Mouse (Mus musculus): ENCODE measurements around the gene Zfp1. TPM values are rescaled to one million over a fixed set of nuclear protein-coding genes. Genes with fewer than 3 reads are reported as not detected.
"Not testable (repeated sequence)": the region's sequence is repeated elsewhere in the genome, so short reads cannot be mapped to it uniquely, and the experiment has no call there.

Zfp1 gene
- polyA plus RNA-seq, 1 experiment from 2014 or later: 29.6 TPM

DNA sequence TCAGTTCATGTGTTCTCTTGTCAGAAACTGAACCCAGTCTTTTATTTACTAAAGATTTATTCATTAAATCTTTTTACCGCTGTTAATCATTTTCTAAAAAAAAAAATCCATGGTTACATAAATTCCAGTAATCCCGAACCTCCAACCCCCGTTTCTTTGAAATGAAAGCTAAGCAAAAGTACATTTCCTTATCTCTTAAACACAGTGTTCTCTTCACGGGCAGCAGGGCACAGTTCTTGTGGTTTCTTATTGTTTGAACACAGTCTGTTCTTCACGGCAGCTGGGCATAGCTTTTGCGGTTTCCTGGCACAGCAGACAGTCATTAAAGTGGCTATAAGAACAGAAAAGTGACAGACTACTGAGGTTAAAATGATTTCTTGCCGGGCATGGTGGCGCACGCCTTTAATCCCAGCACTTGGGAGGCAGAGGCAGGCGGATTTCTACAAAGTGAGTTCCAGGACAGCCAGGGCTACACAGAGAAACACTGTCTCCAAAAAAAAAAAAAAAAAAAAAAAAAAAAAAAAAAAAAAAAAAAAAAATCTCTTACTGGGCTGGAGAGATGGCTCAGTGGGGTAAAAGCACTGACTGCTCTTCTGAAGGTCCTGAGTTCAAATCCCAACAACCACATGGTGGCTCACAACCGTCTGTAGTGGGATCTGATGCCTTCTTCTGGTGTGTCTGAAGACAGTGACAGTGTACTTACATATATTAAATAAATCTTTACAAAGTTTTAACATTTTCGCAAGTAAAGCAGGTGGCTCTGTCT lies 1.3 kb downstream of the Zfp1 start:
- ATAC-seq (ENCODE audit: insufficient number of reproducible peaks, insufficient read depth, low FRiP score, low TSS enrichment, low read depth); H3K36me3 ChIP-seq; H3K27me3 ChIP-seq; H3K9me3 ChIP-seq: not testable (repeated sequence)
- Histone ChIP-seq H3K4me1 (peaks cover 24% of the 10 kb centered on the region), H3K4me3 (peak overlapping the region; percentile 82), H3K9ac (peak overlapping the region; percentile 90; the same call in 1 of the 2 replicates), H3K4me2 (peak overlapping the region; percentile 67), H3K27ac (peak overlapping the region; percentile 96; the same call in 1 of the 2 replicates)
- WGBS: 64% methylated on average over 12 of the region's 12 CpGs

DNA sequence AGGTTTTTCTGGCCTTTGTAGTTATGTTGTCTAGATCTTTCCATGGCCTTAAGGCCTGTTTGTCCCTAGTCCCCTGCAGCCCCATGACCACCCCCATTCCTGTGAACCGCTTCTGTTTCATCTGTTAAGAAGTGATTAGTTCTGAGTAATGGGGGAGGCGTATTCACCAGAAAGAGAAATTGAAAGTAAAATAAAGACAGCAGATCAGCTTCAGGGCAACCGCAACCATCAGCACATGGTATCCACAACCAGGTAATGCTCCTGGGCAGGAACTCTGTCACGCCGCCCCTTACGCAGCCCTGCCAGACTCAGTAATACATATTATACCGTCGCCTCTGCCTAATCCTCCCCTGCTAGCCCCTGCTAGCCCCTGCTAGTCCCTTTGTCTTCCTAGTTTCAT lies 2.5 kb downstream of the Zfp1 start:
- Histone ChIP-seq H3K27me3 (no peaks in the 10 kb centered on the region), H3K4me2 (no peak overlapping the region), H3K9me3 (no peaks in the 10 kb centered on the region), H3K36me3 (no peaks in the 10 kb centered on the region), H3K4me1 (peaks cover 24% of the 10 kb centered on the region), H3K4me3 (no peak overlapping the region), H3K9ac (no peak overlapping the region), H3K27ac (no peak overlapping the region)
- no peak for ATAC-seq (ENCODE audit: insufficient number of reproducible peaks, insufficient read depth, low FRiP score, low TSS enrichment, low read depth)
- 97% methylated on average over 8 of the region's 8 CpGs for WGBS

DNA sequence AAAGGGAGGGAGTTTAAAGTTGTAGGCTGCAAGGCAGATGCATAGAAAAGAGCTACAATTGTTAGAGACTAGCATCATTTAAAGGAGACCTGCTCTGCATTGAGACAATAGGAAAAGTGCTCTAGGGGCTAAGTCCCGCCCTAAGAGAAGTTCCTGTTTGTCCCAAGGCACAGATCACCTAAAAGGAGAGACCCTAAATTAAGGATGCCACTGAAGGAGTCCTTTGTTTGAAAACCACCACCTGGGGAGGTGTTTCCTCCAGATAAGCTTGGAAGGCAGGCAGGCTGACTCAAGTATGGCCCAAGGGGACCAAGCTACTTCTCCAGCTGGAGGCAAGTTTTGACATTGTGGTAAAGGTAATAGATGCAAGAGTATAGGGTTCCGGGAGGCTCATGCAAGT lies 5.6 kb downstream of the Zfp1 start:
- Histone ChIP-seq H3K36me3 (0 out of 2 replicates have a peak, but pooled peaks cover 6% of the 10 kb centered on the region), H3K9me3 (no peaks in the 10 kb centered on the region), H3K9ac (no peak overlapping the region), H3K4me1 (peaks cover 16% of the 10 kb centered on the region), H3K4me3 (no peak overlapping the region), H3K4me2 (no peak overlapping the region), H3K27me3 (no peaks in the 10 kb centered on the region), H3K27ac (0 out of 2 replicates have a peak overlapping the region, but pooled peaks have one; percentile 13)
- ATAC-seq (ENCODE audit: insufficient number of reproducible peaks, insufficient read depth, low FRiP score, low TSS enrichment, low read depth): no peak
- WGBS: 39% methylated on average over 2 of the region's 2 CpGs

DNA sequence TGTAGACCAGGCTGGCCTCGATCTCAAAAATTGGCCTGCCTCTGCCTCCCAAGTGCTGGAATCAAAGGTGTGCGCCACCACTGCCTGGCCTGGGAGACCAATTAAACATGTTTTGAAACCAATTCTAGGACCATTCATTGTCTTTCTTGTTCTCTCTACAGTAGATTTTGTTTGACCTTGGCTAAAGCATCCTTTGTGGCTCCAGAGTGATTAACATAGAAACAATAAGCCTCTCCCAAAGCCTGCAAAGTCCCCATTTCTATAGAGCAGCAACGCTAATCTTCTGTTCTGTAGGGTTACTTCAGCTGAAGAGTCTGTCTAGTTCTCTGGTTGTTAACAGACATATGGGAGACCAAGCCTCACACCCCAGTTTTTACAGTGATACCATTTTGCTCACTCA lies 7.5 kb downstream of the Zfp1 start:
- H3K4me1 ChIP-seq: peaks cover 14% of the 10 kb centered on the region
- 91% methylated on average over 3 of the region's 3 CpGs for WGBS
- H3K36me3 ChIP-seq: peaks cover 10% of the 10 kb centered on the region; the same call in 1 of the 2 replicates
- H3K27ac ChIP-seq: no peak overlapping the region
- H3K4me2 ChIP-seq: no peak overlapping the region
- H3K9ac ChIP-seq: no peak overlapping the region
- H3K9me3 ChIP-seq: no peaks in the 10 kb centered on the region
- no peak overlapping the region for H3K4me3 ChIP-seq
- no peak for ATAC-seq (ENCODE audit: insufficient number of reproducible peaks, insufficient read depth, low FRiP score, low TSS enrichment, low read depth)
- H3K27me3 ChIP-seq: no peaks in the 10 kb centered on the region

DNA sequence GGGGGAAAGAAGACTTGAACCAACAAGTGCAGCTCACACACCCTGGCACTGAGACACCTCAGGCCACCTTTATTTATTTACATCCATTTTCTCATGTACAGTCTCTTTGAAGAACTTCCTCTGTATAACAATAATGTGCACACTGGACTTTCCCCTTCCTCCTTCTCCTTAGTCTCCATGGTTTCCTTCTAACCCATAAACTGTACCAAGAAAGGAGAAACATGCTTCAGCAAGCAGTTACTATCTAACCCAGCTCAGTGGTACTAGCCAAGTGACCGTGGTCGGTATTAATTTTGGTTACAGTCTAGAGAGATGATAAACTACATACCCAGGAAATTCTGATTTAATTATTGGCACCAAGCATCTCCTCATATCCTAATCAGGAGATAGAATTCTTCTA lies 10.3 kb downstream of the Zfp1 start:
- Histone ChIP-seq H3K9me3 (no peaks in the 10 kb centered on the region), H3K27ac (no peak overlapping the region), H3K4me2 (no peak overlapping the region), H3K36me3 (peaks cover 10% of the 10 kb centered on the region; the same call in 1 of the 2 replicates), H3K9ac (no peak overlapping the region), H3K27me3 (no peaks in the 10 kb centered on the region), H3K4me1 (peaks cover 6% of the 10 kb centered on the region), H3K4me3 (no peak overlapping the region)
- ATAC-seq (ENCODE audit: insufficient number of reproducible peaks, insufficient read depth, low FRiP score, low TSS enrichment, low read depth): no peak
- WGBS: 96% methylated on average over 2 of the region's 2 CpGs

DNA sequence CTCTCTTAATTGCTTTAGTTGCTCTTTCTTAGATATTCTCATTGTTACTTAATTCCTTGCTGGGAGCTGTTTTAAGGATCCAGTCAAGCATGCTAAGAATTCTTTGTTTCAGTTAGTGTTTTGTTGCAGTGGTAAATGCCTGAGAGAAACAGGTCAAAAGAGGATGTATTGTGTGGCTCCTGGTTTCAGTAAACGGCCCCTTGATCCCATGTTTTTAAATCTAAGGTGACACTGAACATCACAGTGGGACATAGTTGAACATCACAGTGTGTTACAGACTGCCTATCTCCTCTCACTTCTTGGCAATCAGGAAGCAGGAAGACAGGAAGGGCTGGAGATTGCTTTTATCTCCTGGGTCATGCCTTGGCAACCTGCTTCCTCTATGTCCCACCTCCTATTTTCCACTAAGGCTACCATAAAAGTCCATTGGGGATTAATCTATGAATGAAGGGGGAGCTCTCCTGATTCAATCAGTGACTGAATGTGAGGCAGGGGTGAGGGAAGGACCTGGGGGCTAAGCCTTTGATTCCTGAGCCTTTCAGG lies 14.2 kb downstream of the Zfp1 start:
- H3K27ac ChIP-seq: no peak overlapping the region
- H3K9me3 ChIP-seq: no peaks in the 10 kb centered on the region
- H3K36me3 ChIP-seq: peaks cover 31% of the 10 kb centered on the region
- H3K4me1 ChIP-seq: no peaks in the 10 kb centered on the region
- no peaks in the 10 kb centered on the region for H3K27me3 ChIP-seq
- 37% methylated on average over 1 of the region's 1 CpGs for WGBS
- no peak overlapping the region for H3K4me3 ChIP-seq
- no peak for ATAC-seq (ENCODE audit: insufficient number of reproducible peaks, insufficient read depth, low FRiP score, low TSS enrichment, low read depth)
- no peak overlapping the region for H3K9ac ChIP-seq
- no peak overlapping the region for H3K4me2 ChIP-seq

DNA sequence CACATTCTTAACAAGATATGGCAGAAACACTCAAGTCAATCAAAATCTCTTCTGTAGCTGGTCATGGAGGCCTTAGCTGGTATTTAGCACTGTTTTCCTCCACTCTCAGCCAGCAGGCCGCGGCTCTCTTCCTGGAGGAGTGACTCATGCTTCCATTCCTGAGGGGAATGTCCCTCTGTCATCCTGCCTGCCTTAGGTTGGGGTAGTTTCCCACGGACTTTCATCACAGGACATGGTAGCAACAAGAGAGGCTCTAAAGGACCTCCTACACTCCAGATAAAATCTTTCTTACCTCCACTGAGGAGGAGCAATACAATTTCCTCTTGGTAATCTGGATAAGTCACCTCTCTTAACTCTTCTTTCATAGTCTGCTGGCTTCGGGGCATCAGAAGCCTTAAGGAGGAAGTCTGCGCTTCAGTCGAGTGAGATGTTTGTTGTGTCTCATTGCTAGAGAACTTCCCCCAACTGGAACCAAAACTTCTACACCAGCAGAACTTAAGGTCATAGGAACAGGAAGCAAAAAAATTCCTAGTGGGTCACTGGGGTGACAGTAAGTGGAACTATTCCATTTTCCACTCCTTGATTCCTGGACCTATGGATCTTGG lies 15.7 kb downstream of the Zfp1 start:
- 87% methylated on average over 6 of the region's 6 CpGs for WGBS
- no peaks in the 10 kb centered on the region for H3K27me3 ChIP-seq

DNA sequence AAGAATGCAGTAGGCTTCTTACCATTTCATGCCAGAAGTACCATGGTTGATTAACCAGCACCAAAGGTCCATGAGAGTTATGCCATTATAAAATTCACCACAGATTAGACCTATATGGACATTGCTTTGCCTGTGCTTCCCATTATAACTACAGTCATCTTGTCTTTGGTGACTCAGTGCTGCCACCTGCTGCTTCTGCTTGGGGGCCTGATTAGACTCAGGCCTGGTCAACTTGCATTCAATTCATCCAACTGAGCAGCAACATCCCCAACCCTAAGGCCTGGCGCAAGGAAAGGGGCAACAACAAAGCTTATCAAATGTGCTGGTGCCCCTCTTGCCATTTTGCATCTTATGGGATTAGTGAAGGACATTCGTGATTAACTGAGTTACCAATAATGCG lies 19.3 kb downstream of the Zfp1 start:
- 87% methylated on average over 3 of the region's 3 CpGs for WGBS
- no peak overlapping the region for H3K4me3 ChIP-seq

More for the DNA sequence above, 15.7 kb downstream of the Zfp1 start:
- no peaks in the 10 kb centered on the region for H3K9me3 ChIP-seq
- no peak overlapping the region for H3K9ac ChIP-seq
- H3K4me1 ChIP-seq: no peaks in the 10 kb centered on the region
- H3K27ac ChIP-seq: no peak overlapping the region
- no peak overlapping the region for H3K4me2 ChIP-seq
- H3K4me3 ChIP-seq: no peak overlapping the region
- peaks cover 24% of the 10 kb centered on the region for H3K36me3 ChIP-seq
- no peak for ATAC-seq (ENCODE audit: insufficient number of reproducible peaks, insufficient read depth, low FRiP score, low TSS enrichment, low read depth)

DNA sequence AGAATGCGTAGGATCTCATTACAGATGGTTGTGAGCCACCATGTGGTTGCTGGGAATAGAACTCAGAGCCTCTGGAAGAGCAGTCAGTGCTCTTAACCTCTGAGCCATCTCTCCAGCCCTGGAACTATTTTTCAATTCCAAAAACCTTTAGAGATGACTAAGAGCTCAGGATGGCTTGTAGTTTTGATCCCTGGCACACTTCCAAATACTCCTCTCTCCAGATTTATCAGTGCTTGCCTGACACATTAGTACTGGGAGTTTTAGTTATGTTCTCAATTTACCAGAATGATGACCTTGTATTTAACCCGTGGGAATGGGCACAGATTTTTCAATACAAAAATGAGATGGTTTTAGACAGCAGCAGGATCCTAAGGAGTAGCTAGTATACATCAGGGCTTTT lies 23.6 kb downstream of the Zfp1 start:
- no peaks in the 10 kb centered on the region for H3K27me3 ChIP-seq
- no peak overlapping the region for H3K4me3 ChIP-seq
- H3K4me1 ChIP-seq: no peaks in the 10 kb centered on the region
- peaks cover 54% of the 10 kb centered on the region for H3K36me3 ChIP-seq
- H3K9ac ChIP-seq: no peak overlapping the region
- no peak for ATAC-seq (ENCODE audit: insufficient number of reproducible peaks, insufficient read depth, low FRiP score, low TSS enrichment, low read depth)
- no peak overlapping the region for H3K27ac ChIP-seq
- WGBS: 87% methylated on average over 2 of the region's 2 CpGs
- H3K4me2 ChIP-seq: no peak overlapping the region
- H3K9me3 ChIP-seq: no peaks in the 10 kb centered on the region

More for the DNA sequence above, 19.3 kb downstream of the Zfp1 start:
- Histone ChIP-seq H3K27ac (no peak overlapping the region), H3K36me3 (peaks cover 39% of the 10 kb centered on the region), H3K27me3 (no peaks in the 10 kb centered on the region), H3K4me2 (no peak overlapping the region), H3K9ac (no peak overlapping the region), H3K4me1 (no peaks in the 10 kb centered on the region), H3K9me3 (no peaks in the 10 kb centered on the region)
- ATAC-seq (ENCODE audit: insufficient number of reproducible peaks, insufficient read depth, low FRiP score, low TSS enrichment, low read depth): no peak

DNA sequence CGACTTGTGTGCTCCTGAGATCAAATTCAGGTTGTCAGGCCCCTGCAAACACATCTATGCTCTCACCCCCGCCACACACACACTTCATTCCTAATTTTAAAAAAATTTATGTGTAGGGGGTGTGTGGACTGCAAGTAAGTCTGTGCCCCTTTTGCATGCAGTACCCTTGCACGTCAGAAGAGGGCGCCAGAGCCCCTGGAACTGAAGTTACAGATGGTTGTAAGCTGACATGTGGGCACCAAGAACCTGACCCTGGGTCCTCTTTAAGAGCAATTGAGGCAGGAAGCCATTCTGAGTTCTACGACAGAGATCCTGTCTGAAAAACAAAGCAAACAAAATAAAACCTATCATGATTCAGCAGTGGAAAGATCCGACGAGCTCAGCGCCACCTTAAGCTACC lies 33.0 kb downstream of the Zfp1 start:
- no peaks in the 10 kb centered on the region for H3K27me3 ChIP-seq
- ATAC-seq (ENCODE audit: insufficient number of reproducible peaks, insufficient read depth, low FRiP score, low TSS enrichment, low read depth): no peak
- H3K4me1 ChIP-seq: no peaks in the 10 kb centered on the region
- H3K9me3 ChIP-seq: peaks cover 7% of the 10 kb centered on the region; the same call in 1 of the 2 replicates
- H3K4me2 ChIP-seq: no peak overlapping the region
- no peak overlapping the region for H3K9ac ChIP-seq
- 79% methylated on average over 8 of the region's 8 CpGs for WGBS
- H3K36me3 ChIP-seq: peaks cover 18% of the 10 kb centered on the region
- no peak overlapping the region for H3K27ac ChIP-seq
- H3K4me3 ChIP-seq: no peak overlapping the region

DNA sequence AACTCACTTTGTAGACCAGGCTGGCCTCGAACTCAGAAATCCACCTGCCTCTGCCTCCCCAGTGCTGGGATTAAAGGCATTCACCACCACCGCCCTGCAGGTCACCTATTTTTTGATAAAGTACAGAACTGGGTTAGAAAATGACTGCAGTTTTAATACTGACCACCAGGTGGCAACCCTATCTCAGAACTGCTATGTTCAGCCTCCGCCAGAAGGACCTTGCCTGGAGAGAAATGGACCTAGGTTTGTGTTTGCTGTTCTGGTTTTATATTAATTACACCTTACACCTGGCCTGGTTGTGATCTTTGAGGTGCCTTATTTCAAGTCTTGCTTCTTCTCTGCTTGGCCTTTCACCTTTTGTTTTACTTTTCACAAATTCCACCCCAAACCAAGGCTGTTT lies 34.9 kb downstream of the Zfp1 start:
- Histone ChIP-seq H3K9me3 (peaks cover 7% of the 10 kb centered on the region; the same call in 1 of the 2 replicates), H3K27me3 (no peaks in the 10 kb centered on the region), H3K9ac (no peak overlapping the region), H3K4me1 (no peaks in the 10 kb centered on the region), H3K4me3 (no peak overlapping the region), H3K4me2 (no peak overlapping the region), H3K27ac (no peak overlapping the region), H3K36me3 (0 out of 2 replicates have a peak, but pooled peaks cover 4% of the 10 kb centered on the region)
- WGBS: 24% methylated on average over 3 of the region's 3 CpGs
- no peak for ATAC-seq (ENCODE audit: insufficient number of reproducible peaks, insufficient read depth, low FRiP score, low TSS enrichment, low read depth)

DNA sequence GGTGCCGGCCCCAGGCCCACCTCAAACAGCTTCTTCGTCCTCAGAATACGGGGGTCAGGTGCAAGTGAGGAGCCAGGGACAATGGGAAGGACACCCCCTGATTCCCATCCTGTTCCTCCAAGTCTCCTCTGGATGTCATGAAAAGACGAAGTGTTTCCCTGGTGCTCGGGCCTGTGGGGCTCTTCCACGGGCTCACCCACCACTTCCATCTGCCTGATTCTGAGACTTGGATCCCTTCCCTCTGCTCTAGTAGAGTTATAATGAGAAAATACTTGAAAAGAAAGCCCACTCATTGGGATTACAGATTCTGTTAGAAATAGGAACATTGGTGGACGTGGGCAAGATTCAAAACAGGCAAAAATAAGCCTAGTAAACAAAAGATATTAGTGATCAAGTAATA lies 35.6 kb downstream of the Zfp1 start:
- Histone ChIP-seq H3K9me3 (peaks cover 7% of the 10 kb centered on the region; the same call in 1 of the 2 replicates), H3K27ac (no peak overlapping the region), H3K4me2 (no peak overlapping the region), H3K36me3 (0 out of 2 replicates have a peak, but pooled peaks cover 4% of the 10 kb centered on the region), H3K9ac (no peak overlapping the region), H3K4me3 (no peak overlapping the region), H3K27me3 (no peaks in the 10 kb centered on the region), H3K4me1 (no peaks in the 10 kb centered on the region)
- 89% methylated on average over 7 of the region's 7 CpGs for WGBS
- ATAC-seq (ENCODE audit: insufficient number of reproducible peaks, insufficient read depth, low FRiP score, low TSS enrichment, low read depth): no peak
